Mouse (Mus musculus) C2C12 (cell line): ENCODE measurements around the gene Zfhx3. TPM values are rescaled to one million over a fixed set of nuclear protein-coding genes. Genes with fewer than 3 reads are reported as not detected.

Experiments
- H3K27me3 ChIP-seq: one replicate; pipeline ENCODE4 v1.6.1; 2011; ENCODE audit not compliant: control insufficient read depth, insufficient read depth, insufficient read length
- H3K36me3 ChIP-seq: one replicate; pipeline ENCODE4 v1.6.1; 2011; ENCODE audit not compliant: control insufficient read depth, insufficient read depth
- H3K4me3 ChIP-seq: one replicate; pipeline ENCODE4 v1.5.1; 2011; ENCODE audit warnings: mild to moderate bottlenecking, control low read depth; ENCODE audit not compliant: poor library complexity, insufficient read depth, severe bottlenecking
- H3K79me2 ChIP-seq: one replicate; pipeline ENCODE4 v1.6.1; 2011; ENCODE audit not compliant: control insufficient read depth, insufficient read depth
- H3K79me3 ChIP-seq: one replicate; pipeline ENCODE4 v1.6.1; 2011; ENCODE audit warnings: low read depth, control low read depth
- H3ac ChIP-seq: one replicate; pipeline ENCODE3; 2011; ENCODE audit warnings: low read depth; ENCODE audit not compliant: control insufficient read depth, insufficient read length
- CEBPB ChIP-seq: IDR thresholded peaks from one replicate; pipeline ENCODE4 v1.6.1; 2011; ENCODE audit warnings: low read depth, mild to moderate bottlenecking, control low read depth, moderate library complexity
- CTCF ChIP-seq: IDR thresholded peaks from one replicate; pipeline ENCODE4 v1.5.1; 2011; ENCODE audit not compliant: control insufficient read depth, insufficient read depth, insufficient read length
- FOSL1 ChIP-seq: IDR thresholded peaks from one replicate; pipeline ENCODE4 v1.8.0; 2011; ENCODE audit warnings: mild to moderate bottlenecking, low read length; ENCODE audit not compliant: poor library complexity, insufficient read depth, severe bottlenecking
- MAX ChIP-seq: IDR thresholded peaks from one replicate; pipeline ENCODE4 v1.6.1; 2011; ENCODE audit warnings: mild to moderate bottlenecking, control low read depth
- MYOD1 ChIP-seq: IDR thresholded peaks from one replicate; pipeline ENCODE4 v1.6.1; 2011; ENCODE audit warnings: low read depth; ENCODE audit not compliant: control insufficient read depth, insufficient read length
- MYOG ChIP-seq: IDR thresholded peaks from one replicate; pipeline ENCODE4 v1.6.1; 2011; ENCODE audit not compliant: control insufficient read depth, insufficient read length; ENCODE audit errors: extremely low read depth
- USF1 ChIP-seq: IDR thresholded peaks from one replicate; pipeline ENCODE4 v1.6.1; 2011; ENCODE audit warnings: low read depth, mild to moderate bottlenecking, control low read depth, moderate library complexity
- polyA plus RNA-seq: library from polyadenylated mRNA; unstranded; fragments of >200 nt; fragmentation: generic; extraction: Trizol; gene quantifications from one replicate; pipeline ENCODE4 v1.2.1, GENCODE M21; 2012; ENCODE audit warnings: missing spikeins

Gene Zfhx3
- polyA plus RNA-seq, 1 experiment, result 4.3 TPM

DNA sequence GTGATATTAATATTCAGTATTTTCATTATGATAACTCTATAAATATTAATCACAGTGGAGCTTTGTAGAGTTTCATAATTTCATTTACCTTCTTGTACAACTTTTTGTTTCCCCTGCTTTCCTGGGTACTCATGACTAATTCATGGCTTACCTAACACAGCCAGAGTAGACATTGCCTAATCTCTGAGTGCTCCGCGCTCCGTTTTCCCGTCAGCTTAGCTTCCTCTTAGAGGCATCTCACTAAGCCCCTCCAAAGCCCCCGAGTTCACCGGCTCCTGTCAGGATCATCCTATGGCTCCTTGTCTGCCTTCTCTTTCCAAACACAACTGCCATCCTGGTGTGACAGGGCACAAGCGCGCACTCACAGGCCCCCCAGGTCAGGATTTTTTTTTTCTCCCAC, 916.6 kb downstream of the Zfhx3 start:
- peaks cover 23% of the 10 kb centered on the region for H3K36me3 ChIP-seq
- H3ac ChIP-seq, result no peak overlapping the region
- peaks cover 3% of the 10 kb centered on the region for H3K79me3 ChIP-seq
- H3K4me3 ChIP-seq, result no peak overlapping the region
- H3K79me2 ChIP-seq, result no peaks in the 10 kb centered on the region
- TF ChIP-seq MYOG, result no peak
- TF ChIP-seq USF1, result no peak
- no peak for TF ChIP-seq FOSL1
- TF ChIP-seq CTCF, result no peak
- no peak for TF ChIP-seq MYOD1
- no peaks in the 10 kb centered on the region for H3K27me3 ChIP-seq

DNA sequence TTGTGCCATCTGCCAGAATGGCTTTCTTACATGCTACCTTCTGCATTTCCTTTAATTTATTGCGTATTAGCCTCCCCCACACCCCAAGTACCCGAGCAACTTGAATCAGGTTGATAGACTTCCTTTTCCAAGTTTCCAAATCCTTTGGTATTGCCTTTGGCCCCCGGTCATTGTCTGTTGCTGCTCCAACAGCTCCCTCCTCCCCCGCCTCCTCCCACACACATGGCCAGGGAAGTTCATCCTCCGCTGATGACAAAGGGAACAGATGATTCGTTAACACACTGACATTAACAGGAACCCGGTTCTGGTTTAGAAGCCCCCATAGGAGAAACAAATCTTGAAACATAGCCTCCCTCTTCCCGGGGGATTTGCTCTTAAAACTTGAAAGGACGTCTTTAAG, 917.5 kb downstream of the Zfhx3 start:
- Histone ChIP-seq H3K36me3 (peaks cover 23% of the 10 kb centered on the region), H3K4me3 (no peak overlapping the region), H3K79me2 (no peaks in the 10 kb centered on the region), H3K27me3 (no peaks in the 10 kb centered on the region), H3K79me3 (peaks cover 1% of the 10 kb centered on the region), H3ac (no peak overlapping the region)
- no peak for TF ChIP-seq CEBPB
- TF ChIP-seq MAX, result no peak
- TF ChIP-seq CTCF, result no peak
- no peak for TF ChIP-seq USF1
- TF ChIP-seq MYOD1, result no peak

DNA sequence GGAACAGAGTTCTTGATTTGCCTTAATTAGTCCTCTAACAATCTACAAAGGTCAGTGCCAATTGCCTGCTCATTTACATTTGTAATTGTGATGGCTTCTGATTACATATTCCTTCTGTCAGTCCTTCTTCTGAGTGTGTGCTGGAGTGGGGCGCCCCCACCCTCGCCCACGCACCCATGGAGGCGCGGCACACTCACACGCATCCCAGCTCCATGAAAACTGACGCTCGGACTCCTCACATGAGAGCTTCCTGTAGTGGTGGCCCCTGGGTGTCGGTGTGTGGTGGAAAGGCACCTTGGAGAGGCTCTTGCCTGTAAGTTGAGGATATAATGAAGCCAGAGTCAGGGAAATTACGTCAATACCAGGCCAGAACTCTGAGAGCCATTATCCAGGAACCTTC, 921.0 kb downstream of the Zfhx3 start:
- no peak overlapping the region for H3ac ChIP-seq
- no peaks in the 10 kb centered on the region for H3K27me3 ChIP-seq
- no peak overlapping the region for H3K4me3 ChIP-seq
- peaks cover 19% of the 10 kb centered on the region for H3K36me3 ChIP-seq
- H3K79me3 ChIP-seq, result peaks cover 1% of the 10 kb centered on the region
- H3K79me2 ChIP-seq, result no peaks in the 10 kb centered on the region
- TF ChIP-seq MAX (no peak), FOSL1 (no peak), CEBPB (no peak), MYOD1 (no peak), USF1 (no peak)

DNA sequence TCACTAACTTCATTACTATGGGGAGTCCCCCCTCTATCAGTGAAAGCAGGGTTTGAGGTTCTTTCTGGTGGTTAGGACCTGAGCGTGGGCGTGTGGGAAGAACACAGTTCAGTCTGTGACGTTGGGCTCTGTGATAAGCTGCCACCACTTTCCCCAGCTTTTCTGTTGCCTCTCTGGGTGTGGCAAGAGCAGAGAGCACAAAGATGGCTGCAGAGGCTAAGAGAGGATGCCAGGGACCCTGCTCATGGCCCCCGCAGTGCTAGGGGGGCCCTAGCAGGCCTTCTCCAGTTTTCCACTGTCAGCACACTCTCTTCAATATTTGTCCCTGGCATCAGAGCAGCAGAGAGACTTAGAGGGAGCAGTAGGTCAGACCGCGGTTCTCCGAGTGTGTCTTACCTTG, 924.0 kb downstream of the Zfhx3 start:
- peaks cover 1% of the 10 kb centered on the region for H3K79me3 ChIP-seq

DNA sequence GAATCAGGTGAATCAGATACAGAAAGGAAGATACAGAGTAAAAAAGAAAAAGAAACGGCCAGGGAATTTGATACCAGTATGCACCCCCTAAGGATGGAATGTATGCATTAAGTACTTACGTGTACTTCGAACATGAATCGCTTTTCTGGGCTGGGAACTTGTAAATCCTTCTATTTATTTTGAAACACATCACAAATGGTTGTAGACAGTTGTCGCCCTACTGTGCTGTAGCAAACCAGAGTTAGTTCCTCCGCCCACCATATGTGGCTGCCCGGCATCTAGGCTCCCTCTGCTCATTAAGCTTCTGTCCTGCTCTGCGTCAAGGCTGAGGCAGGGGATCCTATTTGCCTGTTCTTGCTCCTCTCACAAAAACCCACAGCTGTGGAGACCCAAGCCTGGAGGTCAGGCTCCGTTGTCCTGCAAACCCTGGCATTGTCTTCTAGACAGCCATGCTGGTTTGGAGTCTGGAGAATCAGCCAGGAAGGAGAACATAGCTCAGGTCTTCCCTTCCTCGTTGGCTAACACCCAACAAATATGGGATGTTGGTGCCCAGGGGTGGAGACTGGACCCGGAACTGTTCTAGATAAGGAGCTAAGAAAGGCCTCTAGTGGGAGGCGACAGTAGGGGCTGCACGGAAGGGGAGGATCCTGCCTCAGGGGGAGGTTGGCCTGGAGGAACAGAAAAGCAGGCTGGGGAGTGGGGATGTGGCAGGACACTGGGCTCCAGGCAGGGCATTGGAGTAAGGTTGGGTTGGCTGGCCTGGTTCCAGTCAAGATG, 925.2 kb downstream of the Zfhx3 start:
- Histone ChIP-seq H3ac (no peak overlapping the region), H3K79me2 (no peaks in the 10 kb centered on the region), H3K79me3 (peaks cover 1% of the 10 kb centered on the region), H3K4me3 (no peak overlapping the region), H3K27me3 (no peaks in the 10 kb centered on the region), H3K36me3 (peaks cover 5% of the 10 kb centered on the region)
- TF ChIP-seq MYOD1 (no peak), CTCF (no peak), CEBPB (no peak), MYOG (no peak), USF1 (no peak), FOSL1 (no peak), MAX (no peak)

More for the DNA sequence above, 924.0 kb downstream of the Zfhx3 start:
- Histone ChIP-seq H3K27me3 (no peaks in the 10 kb centered on the region), H3K4me3 (no peak overlapping the region), H3ac (no peak overlapping the region), H3K36me3 (peaks cover 5% of the 10 kb centered on the region), H3K79me2 (no peaks in the 10 kb centered on the region)
- TF ChIP-seq MYOG (no peak), MAX (no peak), CTCF (no peak), FOSL1 (no peak), CEBPB (no peak), MYOD1 (no peak), USF1 (no peak)

DNA sequence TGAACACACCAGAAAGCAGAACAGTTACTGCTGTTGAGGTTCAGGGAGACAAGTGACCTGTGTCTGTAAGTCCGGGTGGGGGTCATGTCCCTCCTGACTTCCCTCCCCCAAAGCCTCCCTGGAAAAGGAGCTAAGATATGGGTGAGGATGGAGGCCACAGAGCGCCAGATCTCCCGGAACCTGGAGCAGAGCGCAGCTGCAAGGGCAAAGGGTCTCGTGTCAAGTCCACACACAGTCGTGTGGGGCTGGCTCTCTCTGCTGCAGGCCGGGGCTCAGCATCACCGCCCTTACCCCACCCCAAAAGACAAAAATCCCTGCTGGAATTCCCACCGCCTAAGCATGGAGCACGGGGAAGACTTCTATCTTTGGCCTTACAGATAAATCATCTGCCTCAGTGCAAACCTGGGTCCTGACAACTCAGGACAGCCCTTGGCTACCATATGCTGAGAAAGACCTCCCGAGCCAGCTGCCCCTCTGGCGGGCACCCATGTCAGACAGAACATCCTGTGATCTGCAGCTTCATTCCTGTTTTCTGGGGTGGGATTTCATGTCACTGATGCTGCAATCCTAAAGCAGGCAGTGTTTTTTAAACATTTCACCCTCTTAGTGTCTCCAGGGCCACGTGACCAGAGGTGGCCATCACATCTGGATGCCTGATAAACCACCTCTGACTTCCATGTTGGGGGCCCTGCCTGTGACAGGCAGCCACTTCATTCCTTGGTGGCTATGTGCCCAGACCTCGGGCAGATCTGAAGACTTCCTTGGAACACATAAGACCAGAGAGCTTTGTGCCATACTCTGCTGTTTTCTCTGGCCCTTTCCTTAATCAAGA, 926.0 kb downstream of the Zfhx3 start:
- peaks cover 5% of the 10 kb centered on the region for H3K36me3 ChIP-seq
- no peaks in the 10 kb centered on the region for H3K27me3 ChIP-seq
- no peak overlapping the region for H3K4me3 ChIP-seq
- H3K79me2 ChIP-seq, result no peaks in the 10 kb centered on the region
- peaks cover 1% of the 10 kb centered on the region for H3K79me3 ChIP-seq
- TF ChIP-seq MYOG, result no peak
- TF ChIP-seq MYOD1, result no peak
- no peak for TF ChIP-seq FOSL1
- TF ChIP-seq CEBPB, result no peak
- TF ChIP-seq CTCF, result no peak
- TF ChIP-seq USF1, result no peak
- no peak for TF ChIP-seq MAX
- no peak overlapping the region for H3ac ChIP-seq
